Mouse (Mus musculus) induced T-regulatory cell, adult 2 months (primary cell): Measurements from ENCODE around the gene Fxyd7.

Experiments used
- DNase-seq: peaks from one replicate; pipeline ENCODE4 v3.0.0-alpha.2; 2012; ENCODE audit warnings: low read depth

Fxyd7 gene

GRCm38 (mm10) chr7:31050921-31051320, 346 bp downstream of the Fxyd7 start:
- no peak for DNase-seq

GRCm38 (mm10) chr7:31050487-31050886, 780 bp downstream of the Fxyd7 start:
- peak; percentile 39 for DNase-seq

GRCm38 (mm10) chr7:31049846-31050281, 1.4 kb downstream of the Fxyd7 start:
- DNase-seq = peak; percentile 53

- DNase-seq = peak; percentile 51
Measured at GRCm38 (mm10) chr7:31049135-31049845, 2.0 kb downstream of the Fxyd7 start.

GRCm38 (mm10) chr7:31042431-31042910, 8.8 kb downstream of the Fxyd7 start, which contains the start of gene Fxyd5:
Gene Fxyd5 (minus strand): TSS chr7:31042481.
- peak; percentile 27 for DNase-seq

GRCm38 (mm10) chr7:31041662-31042315, 9.5 kb downstream of the Fxyd7 start:
- DNase-seq = peak; percentile 89

GRCm38 (mm10) chr7:31041023-31041407, 10.3 kb downstream of the Fxyd7 start:
- peak; percentile 69 for DNase-seq

- DNase-seq = peak; percentile 63
Measured at GRCm38 (mm10) chr7:31040281-31041022, 10.8 kb downstream of the Fxyd7 start.

- peak; percentile 54 for DNase-seq
Measured at GRCm38 (mm10) chr7:31039011-31039410, 12.3 kb downstream of the Fxyd7 start.

GRCm38 (mm10) chr7:31037675-31038074, 13.6 kb downstream of the Fxyd7 start:
- DNase-seq = peak; percentile 74

GRCm38 (mm10) chr7:31036917-31037316, 14.3 kb downstream of the Fxyd7 start:
- peak; percentile 91 for DNase-seq

GRCm38 (mm10) chr7:31035291-31035690, 16.0 kb downstream of the Fxyd7 start:
- no peak for DNase-seq

GRCm38 (mm10) chr7:31034789-31035188, 16.5 kb downstream of the Fxyd7 start:
- peak; percentile 91 for DNase-seq

GRCm38 (mm10) chr7:31033409-31034165, 17.7 kb downstream of the Fxyd7 start:
- DNase-seq = peak; percentile 88

- DNase-seq = peak; percentile 88
Measured at GRCm38 (mm10) chr7:31031731-31032130, 19.5 kb downstream of the Fxyd7 start.

- peak; percentile 62 for DNase-seq
Measured at GRCm38 (mm10) chr7:31030717-31031116, 20.6 kb downstream of the Fxyd7 start.

GRCm38 (mm10) chr7:31028609-31029008, 22.7 kb downstream of the Fxyd7 start:
- DNase-seq = peak; percentile 85

- DNase-seq = peak; percentile 26
Measured at GRCm38 (mm10) chr7:31017104-31017901, 34.0 kb downstream of the Fxyd7 start.

GRCm38 (mm10) chr7:31012971-31013370, 38.3 kb downstream of the Fxyd7 start:
- no peak for DNase-seq

GRCm38 (mm10) chr7:31008889-31009288, 42.4 kb downstream of the Fxyd7 start:
- DNase-seq = no peak

- no peak for DNase-seq
Measured at GRCm38 (mm10) chr7:31008175-31008574, 43.1 kb downstream of the Fxyd7 start.
